Mouse (Mus musculus): ENCODE data around the gene Kiz. TPM values are rescaled to one million over a fixed set of nuclear protein-coding genes. Genes with fewer than 3 reads are reported as not detected.

The Kiz gene
- total and polyA plus RNA-seq, 3 experiments: 8.2 to 13.1 TPM; not detected in 1

GRCm38 (mm10) chr2:146873881-146874441 is 18.3 kb downstream of the Kiz start:
- Histone ChIP-seq H3K9ac (ENCODE audit: control insufficient read depth, low read depth, low read length, poor library complexity, severe bottlenecking) (no peak overlapping the region), H3K79me2 (ENCODE audit: control insufficient read depth, insufficient read depth, low read length, poor library complexity) (no peaks in the 10 kb centered on the region), H3K27me3 (ENCODE audit: control insufficient read depth in 1 of 2, insufficient read depth in 2 of 2, low read length in 2 of 2) (no peaks in the 10 kb centered on the region), H3K4me1 (ENCODE audit: control insufficient read depth in 1 of 2, insufficient read depth in 2 of 2, low read length in 2 of 2) (peaks cover 0 to 4% of the 10 kb centered on the region in 2 experiments; a peak in 1 of 4 replicates), H3K27ac (ENCODE audit: control insufficient read depth, low read depth, low read length) (no peak overlapping the region), H3K9me3 (replicated peaks; ENCODE audit: insufficient read depth, low read length) (no peaks in the 10 kb centered on the region), H3K36me3 (ENCODE audit: control insufficient read depth in 1 of 2, insufficient read depth in 2 of 2, low read length in 2 of 2) (no peaks in the 10 kb centered on the region), H3K4me3 (ENCODE audit: control insufficient read depth in 1 of 2, insufficient read depth in 1 of 2, low read depth in 2 of 2, low read length in 2 of 2) (no peak overlapping the region)
- DNase-seq (ENCODE audit: low read depth, low spot score): no peak
- no peak for TF ChIP-seq RAD21 (IDR thresholded peaks at IDR 0.05; ENCODE audit: low read depth, low read length)
- TF ChIP-seq MAZ (IDR thresholded peaks at IDR 0.05; ENCODE audit: low read depth, low read length): no peak
- no peak for TF ChIP-seq HCFC1 (IDR thresholded peaks at IDR 0.05; ENCODE audit: low read depth, low read length)
- TF ChIP-seq MXI1 (IDR thresholded peaks at IDR 0.05; ENCODE audit: low read depth, low read length): no peak
- TF ChIP-seq TBP (IDR thresholded peaks at IDR 0.05; ENCODE audit: low read depth, low read length): no peak
- no peak for TF ChIP-seq SMC3 (IDR thresholded peaks at IDR 0.05; ENCODE audit: low read depth, low read length)
- TF ChIP-seq GATA1 (IDR thresholded peaks at IDR 0.05; ENCODE audit: low read depth, low read length): no peak
- no peak for TF ChIP-seq ELF1 (IDR thresholded peaks at IDR 0.05; ENCODE audit: low read depth, low read length)

- Histone ChIP-seq H3K27me3 (ENCODE audit: control insufficient read depth in 1 of 2, insufficient read depth in 2 of 2, low read length in 2 of 2) (no peaks in the 10 kb centered on the region), H3K27ac (ENCODE audit: control insufficient read depth, low read depth, low read length) (no peak overlapping the region), H3K4me3 (ENCODE audit: control insufficient read depth in 1 of 2, insufficient read depth in 1 of 2, low read depth in 2 of 2, low read length in 2 of 2) (no peak overlapping the region), H3K9me3 (replicated peaks; ENCODE audit: insufficient read depth, low read length) (no peaks in the 10 kb centered on the region), H3K79me2 (ENCODE audit: control insufficient read depth, insufficient read depth, low read length, poor library complexity) (no peaks in the 10 kb centered on the region), H3K4me1 (ENCODE audit: control insufficient read depth in 1 of 2, insufficient read depth in 2 of 2, low read length in 2 of 2) (peaks cover 0 to 3% of the 10 kb centered on the region in 2 experiments; a peak in 1 of 4 replicates), H3K9ac (ENCODE audit: control insufficient read depth, low read depth, low read length, poor library complexity, severe bottlenecking) (no peak overlapping the region), H3K36me3 (ENCODE audit: control insufficient read depth in 1 of 2, insufficient read depth in 2 of 2, low read length in 2 of 2) (no peaks in the 10 kb centered on the region)
- no peak for DNase-seq (ENCODE audit: low read depth, low spot score)
- no peak for TF ChIP-seq ZMIZ1 (IDR thresholded peaks at IDR 0.05; ENCODE audit: low read depth, low read length)
- TF ChIP-seq ZNF384 (IDR thresholded peaks at IDR 0.05; ENCODE audit: low read depth, low read length): no peak
- no peak for TF ChIP-seq MXI1 (IDR thresholded peaks at IDR 0.05; ENCODE audit: low read depth, low read length)
- TF ChIP-seq ETS1 (IDR thresholded peaks at IDR 0.05; ENCODE audit: low read depth, low read length): no peak
- no peak for TF ChIP-seq POLR2A (IDR thresholded peaks at IDR 0.05; ENCODE audit: control insufficient read depth in 1 of 2, insufficient read depth in 1 of 2, low read depth in 1 of 2, low read length in 2 of 2, poor library complexity in 1 of 2)
Observed at GRCm38 (mm10) chr2:146877423-146878098, 21.9 kb downstream of the Kiz start.

- Histone ChIP-seq H3K36me3 (ENCODE audit: control insufficient read depth in 1 of 2, insufficient read depth in 2 of 2, low read length in 2 of 2) (no peaks in the 10 kb centered on the region), H3K4me1 (ENCODE audit: control insufficient read depth in 1 of 2, insufficient read depth in 2 of 2, low read length in 2 of 2) (no peaks in the 10 kb centered on the region), H3K4me3 (ENCODE audit: control insufficient read depth in 1 of 2, insufficient read depth in 1 of 2, low read depth in 2 of 2, low read length in 2 of 2) (no peak overlapping the region), H3K9ac (ENCODE audit: control insufficient read depth, low read depth, low read length, poor library complexity, severe bottlenecking) (no peak overlapping the region), H3K79me2 (ENCODE audit: control insufficient read depth, insufficient read depth, low read length, poor library complexity) (no peaks in the 10 kb centered on the region), H3K27me3 (ENCODE audit: control insufficient read depth in 1 of 2, insufficient read depth in 2 of 2, low read length in 2 of 2) (no peaks in the 10 kb centered on the region), H3K9me3 (replicated peaks; ENCODE audit: insufficient read depth, low read length) (no peaks in the 10 kb centered on the region), H3K27ac (ENCODE audit: control insufficient read depth, low read depth, low read length) (no peak overlapping the region)
- no peak for TF ChIP-seq POLR2A (IDR thresholded peaks at IDR 0.05; ENCODE audit: control insufficient read depth in 1 of 2, insufficient read depth in 1 of 2, low read depth in 1 of 2, low read length in 2 of 2, poor library complexity in 1 of 2)
- no peak for TF ChIP-seq NELFE (IDR thresholded peaks at IDR 0.05; ENCODE audit: low read depth, low read length)
- no peak for DNase-seq (ENCODE audit: low read depth, low spot score)
Observed at GRCm38 (mm10) chr2:146881623-146882022, 26.0 kb downstream of the Kiz start.

Data from MEL (cell line).